Mouse (Mus musculus) heart, embryonic 15.5 days (tissue): Measurements from ENCODE around the gene Mpv17l2. TPM values are rescaled to one million over a fixed set of nuclear protein-coding genes. Genes with fewer than 3 reads are reported as not detected.

Experiments
- ATAC-seq: fragments of 200-750 bp; cut with Nextera tagmentation; replicated peaks from 2 replicates; pipeline ENCODE4 v1.8.0; 2017; ENCODE audit warnings: low read depth, moderate TSS enrichment; ENCODE audit not compliant: insufficient number of reproducible peaks, insufficient read depth, low FRiP score
- H3K27ac ChIP-seq: fragments of 300-500 bp; sonication (generic); 2 replicates; pipeline ENCODE4 v1.5.1; 2015; ENCODE audit warnings: mild to moderate bottlenecking, inconsistent platforms
- H3K27me3 ChIP-seq: fragments of 300-500 bp; sonication (generic); 2 replicates; pipeline ENCODE4 v1.6.1; 2015; ENCODE audit warnings: inconsistent platforms
- H3K36me3 ChIP-seq: fragments of 300-500 bp; sonication (generic); 2 replicates; pipeline ENCODE4 v1.6.1; 2015; ENCODE audit warnings: mild to moderate bottlenecking, inconsistent platforms
- H3K4me1 ChIP-seq: fragments of 300-500 bp; sonication (generic); replicated peaks from 2 replicates; pipeline ENCODE4 v1.6.1; 2015; ENCODE audit warnings: inconsistent platforms
- H3K4me2 ChIP-seq: fragments of 300-500 bp; sonication (generic); 2 replicates; pipeline ENCODE4 v1.6.1; 2015; ENCODE audit warnings: inconsistent platforms, mild to moderate bottlenecking, moderate library complexity
- H3K4me3 ChIP-seq: fragments of 300-500 bp; sonication (generic); 2 replicates; pipeline ENCODE4 v1.5.1; 2015; ENCODE audit warnings: mild to moderate bottlenecking, inconsistent platforms
- H3K9ac ChIP-seq: fragments of 300-500 bp; sonication (generic); 2 replicates; pipeline ENCODE4 v1.6.1; 2015; ENCODE audit warnings: mild to moderate bottlenecking, inconsistent platforms
- H3K9me3 ChIP-seq: fragments of 300-500 bp; sonication (generic); replicated peaks from 2 replicates; pipeline ENCODE4 v1.6.1; 2016; ENCODE audit warnings: inconsistent platforms
- WGBS: fragments of 180-500 bp; shearing (Covaris S2); methylation state at CpG from one replicate; pipeline ENCODE4 v1.1.7; 2015; ENCODE audit warnings: mixed read lengths; 5-methylcytosine and 5-hydroxymethylcytosine counted together
- microRNA-seq: library from miRNA; unstranded; fragments of <30 nt; microRNA quantifications from one replicate; pipeline ENCODE4, GENCODE M21; 2016
- polyA plus RNA-seq: library from polyadenylated mRNA; unstranded; fragments of >200 nt; fragmentation: Nextera tagmentation; extraction: Ambion mirVana; gene quantifications from 2 replicates; pipeline ENCODE4 v1.2.1, GENCODE M21; 2015

Gene Mpv17l2
- polyA plus RNA-seq, 1 experiment from 2014 or later: 43.0 TPM

DNA sequence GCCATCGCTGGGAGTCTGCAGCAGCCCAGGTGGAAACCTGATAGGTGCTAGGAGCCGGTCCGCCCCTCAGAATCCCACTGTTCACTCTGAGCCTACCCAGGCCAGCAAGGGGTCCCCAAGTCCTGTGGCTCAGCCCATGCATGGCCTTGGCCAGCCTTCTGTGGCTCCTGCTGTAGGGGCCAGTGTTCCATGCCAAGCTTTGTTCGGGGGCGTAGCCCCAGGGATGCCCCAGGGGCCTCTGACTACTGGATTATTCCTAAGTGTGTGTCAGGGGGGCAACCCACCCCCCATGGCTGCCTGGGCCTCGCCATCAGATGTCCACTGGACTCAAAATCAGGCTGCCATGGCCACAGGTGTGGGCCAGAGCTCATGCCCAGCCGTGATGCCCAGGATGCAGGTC, 46.8 kb downstream of the Mpv17l2 start:
- Histone ChIP-seq H3K9ac (no peak overlapping the region), H3K27ac (no peak overlapping the region), H3K36me3 (no peaks in the 10 kb centered on the region)

DNA sequence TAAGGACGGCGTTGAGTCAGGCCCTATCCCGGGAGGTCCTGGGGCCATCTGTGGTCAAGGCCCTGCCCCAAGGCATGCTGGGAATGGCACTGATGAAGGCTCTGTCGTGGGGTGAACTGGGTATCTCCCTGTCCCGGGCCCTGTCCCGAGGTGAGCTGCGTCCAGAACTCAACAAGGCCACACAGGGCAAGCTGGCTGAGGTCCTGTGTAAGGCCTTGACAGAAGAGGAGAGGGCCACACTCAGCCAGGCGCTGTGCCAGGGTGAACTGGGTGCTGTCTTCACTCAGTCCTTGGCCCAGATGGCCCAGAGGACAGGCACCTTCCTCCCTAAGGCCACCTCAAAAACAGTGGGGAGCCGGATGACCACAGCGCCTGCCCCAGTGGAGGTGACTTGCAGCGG, 49.7 kb downstream of the Mpv17l2 start:
- no peak for ATAC-seq
- Histone ChIP-seq H3K4me2 (no peak overlapping the region), H3K27ac (no peak overlapping the region), H3K9me3 (no peaks in the 10 kb centered on the region), H3K4me3 (no peak overlapping the region), H3K4me1 (no peaks in the 10 kb centered on the region), H3K27me3 (no peaks in the 10 kb centered on the region), H3K9ac (no peak overlapping the region), H3K36me3 (no peaks in the 10 kb centered on the region)
- 76% methylated on average over 11 of the region's 11 CpGs for WGBS

More for the DNA sequence above, 46.8 kb downstream of the Mpv17l2 start:
- WGBS: 83% methylated on average over 7 of the region's 7 CpGs
- Histone ChIP-seq H3K9me3 (no peaks in the 10 kb centered on the region), H3K4me1 (no peaks in the 10 kb centered on the region), H3K4me3 (no peak overlapping the region), H3K27me3 (peaks cover 21% of the 10 kb centered on the region), H3K4me2 (no peak overlapping the region)
- ATAC-seq: no peak

- Histone ChIP-seq H3K9ac (no peak overlapping the region), H3K4me2 (no peak overlapping the region), H3K36me3 (no peaks in the 10 kb centered on the region), H3K4me3 (no peak overlapping the region), H3K27me3 (no peaks in the 10 kb centered on the region), H3K4me1 (no peaks in the 10 kb centered on the region), H3K27ac (no peak overlapping the region), H3K9me3 (no peaks in the 10 kb centered on the region)
- no peak; the same call in 1 of the 2 replicates for ATAC-seq
- 92% methylated on average over 1 of the region's 1 CpGs for WGBS
Observed at GRCm38 (mm10) chr8:70710296-70710695, 50.5 kb downstream of the Mpv17l2 start.

DNA sequence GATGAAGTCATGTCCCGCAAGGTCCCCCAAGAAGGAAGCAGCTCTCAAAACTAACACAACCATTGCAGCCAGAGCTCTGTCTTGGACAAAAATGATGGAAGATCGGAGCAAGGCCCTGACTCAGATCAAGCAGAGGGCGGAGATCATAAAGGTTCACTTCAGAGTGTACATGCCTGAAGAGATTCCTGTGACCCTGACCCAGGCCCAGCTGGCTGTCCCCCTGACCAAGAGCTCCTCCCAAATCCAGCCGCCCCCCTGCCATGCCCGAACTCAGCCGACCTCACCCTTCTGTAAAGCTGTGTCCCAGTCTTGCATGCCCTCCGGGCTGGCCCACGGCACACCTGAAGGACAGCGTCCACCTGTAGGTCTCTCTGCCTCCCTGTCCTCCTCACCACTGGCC, 51.0 kb downstream of the Mpv17l2 start:
- WGBS: 84% methylated on average over 9 of the region's 9 CpGs
- H3K4me2 ChIP-seq: no peak overlapping the region
- no peak overlapping the region for H3K27ac ChIP-seq
- H3K4me3 ChIP-seq: no peak overlapping the region
- no peaks in the 10 kb centered on the region for H3K4me1 ChIP-seq
- H3K9me3 ChIP-seq: no peaks in the 10 kb centered on the region
- H3K9ac ChIP-seq: no peak overlapping the region
- ATAC-seq: no peak
- no peaks in the 10 kb centered on the region for H3K27me3 ChIP-seq
- no peaks in the 10 kb centered on the region for H3K36me3 ChIP-seq

Small RNA genes lying within 50 kb of the gene (microRNA-seq; reads per million reads assigned to microRNA genes)
- gene Mir7240: 0.84 reads per million

Other genes with a start within 250 kb of the Mpv17l2 start
- 203 and 274 TPM in 2 replicates for gene Fkbp8, start 233.2 kb downstream of the Mpv17l2 start, polyA plus RNA-seq
- gene Kxd1, start 233.0 kb downstream of the Mpv17l2 start, polyA plus RNA-seq: 64.5 and 68.8 TPM in 2 replicates
- gene Ell, start 221.5 kb downstream of the Mpv17l2 start, polyA plus RNA-seq: 10.8 and 15.0 TPM in 2 replicates
- 92.9 and 121 TPM in 2 replicates for gene Isyna1, start 166.6 kb downstream of the Mpv17l2 start, polyA plus RNA-seq
- gene Ssbp4, start 152.1 kb downstream of the Mpv17l2 start, polyA plus RNA-seq: 62.1 and 82.6 TPM in 2 replicates
- 1.4 and 3.4 TPM in 2 replicates for gene Lrrc25, start 144.8 kb downstream of the Mpv17l2 start, polyA plus RNA-seq
- gene Gdf15, start 128.5 kb downstream of the Mpv17l2 start, polyA plus RNA-seq: 0.89 and 1.3 TPM in 2 replicates
- 32.2 and 36.3 TPM in 2 replicates for gene Pgpep1, start 100.6 kb downstream of the Mpv17l2 start, polyA plus RNA-seq
- 256 and 281 TPM in 2 replicates for gene Lsm4, start 87.7 kb downstream of the Mpv17l2 start, polyA plus RNA-seq
- gene Jund, start 62.0 kb downstream of the Mpv17l2 start, polyA plus RNA-seq: 79.8 and 89.0 TPM in 2 replicates
- gene Iqcn, start 57.5 kb downstream of the Mpv17l2 start, polyA plus RNA-seq: 0.04 TPM in 2 replicates
- gene Gm3336, start 42.4 kb downstream of the Mpv17l2 start, polyA plus RNA-seq: not detected in 2 replicates
- gene Pde4c, start 37.2 kb downstream of the Mpv17l2 start, polyA plus RNA-seq: 0.19 and 0.32 TPM in 2 replicates
- 21.0 and 25.5 TPM in 2 replicates for gene Rab3a, start 6.3 kb downstream of the Mpv17l2 start, polyA plus RNA-seq
- 28.0 and 45.8 TPM in 2 replicates for gene Pik3r2, start 15.8 kb upstream of the Mpv17l2 start, polyA plus RNA-seq
- gene Mast3, start 44.1 kb upstream of the Mpv17l2 start, polyA plus RNA-seq: 5.0 and 11.1 TPM in 2 replicates
- 0.15 and 0.53 TPM in 2 replicates for gene Il12rb1, start 47.5 kb upstream of the Mpv17l2 start, polyA plus RNA-seq
- gene Arrdc2, start 78.8 kb upstream of the Mpv17l2 start, polyA plus RNA-seq: 2.8 and 4.0 TPM in 2 replicates
- gene Kcnn1, start 102.3 kb upstream of the Mpv17l2 start, polyA plus RNA-seq: 2.8 and 3.8 TPM in 2 replicates
- 79.7 and 84.1 TPM in 2 replicates for gene Ccdc124, start 113.0 kb upstream of the Mpv17l2 start, polyA plus RNA-seq
- gene Slc5a5, start 131.8 kb upstream of the Mpv17l2 start, polyA plus RNA-seq: 0.09 and 0.36 TPM in 2 replicates
- 2,542 and 2,612 TPM in 2 replicates for gene Rpl18a, start 136.5 kb upstream of the Mpv17l2 start, polyA plus RNA-seq
- 30.3 and 41.6 TPM in 2 replicates for gene Map1s, start 145.0 kb upstream of the Mpv17l2 start, polyA plus RNA-seq